Mouse (Mus musculus) layer of hippocampus, adult 9-10 months (tissue): ENCODE measurements around the gene Lrp5.
"Not testable (repeated sequence)": the region's sequence is repeated elsewhere in the genome, so short reads cannot be mapped to it uniquely, and the experiment has no call there.

Source experiments
- DNase-seq: peaks from one replicate; pipeline ENCODE4 v3.0.0; 2022; ENCODE audit warnings: low spot score

The Lrp5 gene

DNA sequence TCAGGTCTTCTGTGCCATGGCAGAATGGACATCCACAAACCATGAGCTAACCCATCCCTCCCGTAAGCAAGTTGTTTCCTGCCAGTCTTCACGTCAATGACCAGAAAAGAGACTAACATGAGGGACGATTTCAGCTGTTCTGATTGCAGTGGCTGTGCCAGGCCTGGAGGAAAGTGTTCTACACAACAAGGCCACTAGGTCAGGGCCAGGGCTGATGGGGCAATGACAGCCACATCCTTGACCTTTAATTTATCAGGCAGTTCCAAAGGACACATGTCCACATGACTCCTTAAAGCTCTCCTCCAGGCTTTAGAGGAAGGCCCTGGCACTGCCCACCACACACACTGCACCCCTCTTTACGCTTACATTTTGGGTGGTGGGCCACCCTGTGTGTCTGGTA lies 9.1 kb upstream of the Lrp5 start:
- DNase-seq, result no peak

DNA sequence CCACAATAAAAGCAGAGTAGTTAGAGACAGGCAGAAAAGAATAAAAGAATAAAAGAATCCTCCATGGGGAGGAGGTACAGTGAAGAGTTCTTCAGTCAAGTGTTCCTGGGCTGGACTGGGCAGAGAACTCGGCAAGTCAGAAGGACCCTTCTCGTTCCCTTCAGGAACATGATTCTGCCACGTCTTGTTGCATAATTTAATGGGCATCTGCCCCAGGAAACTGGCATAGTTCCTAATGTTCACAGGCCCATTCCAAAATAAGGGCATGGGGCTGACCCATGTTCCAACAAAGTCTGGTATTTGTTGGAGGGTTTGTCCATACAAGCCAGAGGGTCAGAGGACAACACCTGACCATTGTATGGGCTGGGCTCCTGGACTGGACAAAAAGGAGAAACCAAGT lies 8.6 kb upstream of the Lrp5 start:
- DNase-seq, result no peak

DNA sequence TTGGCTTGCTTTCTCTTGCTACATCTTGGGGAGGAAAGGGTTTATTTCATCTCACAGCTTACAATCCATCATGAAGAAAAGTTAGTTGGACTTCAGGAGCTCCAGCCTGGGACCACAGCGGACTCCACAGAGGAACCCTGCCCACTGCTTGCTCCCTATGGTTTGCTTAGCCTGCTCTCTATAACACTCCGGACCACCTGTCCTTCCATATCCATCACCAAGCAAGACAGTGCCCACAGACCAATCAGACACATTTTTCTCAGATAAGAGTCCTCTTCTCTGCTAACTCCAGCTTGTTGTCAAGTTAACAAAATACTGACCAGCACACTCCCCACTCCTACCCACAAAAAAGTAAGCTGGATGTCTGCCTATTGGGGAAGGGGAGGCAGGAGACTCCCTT lies 8.1 kb upstream of the Lrp5 start:
- no peak for DNase-seq

- DNase-seq, result no peak
Measured at GRCm38 (mm10) chr19:3692414-3693145, 6.2 kb upstream of the Lrp5 start.

GRCm38 (mm10) chr19:3691337-3691736 lies 5.0 kb upstream of the Lrp5 start:
- no peak for DNase-seq

- DNase-seq, result no peak
Measured at GRCm38 (mm10) chr19:3687676-3688171, 1.4 kb upstream of the Lrp5 start.

GRCm38 (mm10) chr19:3685611-3686214 lies 651 bp downstream of the Lrp5 start:
- DNase-seq, result no peak

GRCm38 (mm10) chr19:3684957-3685580 lies 1.3 kb downstream of the Lrp5 start:
- DNase-seq, result no peak

- DNase-seq, result no peak
Measured at GRCm38 (mm10) chr19:3684414-3684813, 1.9 kb downstream of the Lrp5 start.

- no peak for DNase-seq
Measured at GRCm38 (mm10) chr19:3681310-3681934, 4.9 kb downstream of the Lrp5 start.

DNA sequence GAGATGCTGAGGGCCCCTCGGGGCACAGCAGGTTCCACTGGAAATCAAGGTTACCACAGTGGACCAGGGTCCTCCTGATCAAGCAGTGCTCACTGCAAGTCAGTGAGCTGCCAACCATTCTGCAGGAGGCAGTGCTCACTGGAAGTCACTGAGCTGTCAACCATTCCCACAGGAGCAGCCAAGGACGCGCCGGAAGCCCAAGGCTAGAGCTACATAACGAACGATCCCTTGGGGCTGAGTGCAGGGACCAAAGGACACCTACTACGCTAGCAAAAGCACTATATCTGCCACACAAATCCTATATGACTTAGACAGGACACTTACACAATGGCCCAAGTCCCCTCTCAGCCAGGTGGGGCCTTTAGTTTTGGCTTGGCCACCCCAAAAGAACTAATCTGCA lies 5.6 kb downstream of the Lrp5 start:
- no peak for DNase-seq

GRCm38 (mm10) chr19:3674122-3674855 lies 12.1 kb downstream of the Lrp5 start:
- DNase-seq, result no peak

DNA sequence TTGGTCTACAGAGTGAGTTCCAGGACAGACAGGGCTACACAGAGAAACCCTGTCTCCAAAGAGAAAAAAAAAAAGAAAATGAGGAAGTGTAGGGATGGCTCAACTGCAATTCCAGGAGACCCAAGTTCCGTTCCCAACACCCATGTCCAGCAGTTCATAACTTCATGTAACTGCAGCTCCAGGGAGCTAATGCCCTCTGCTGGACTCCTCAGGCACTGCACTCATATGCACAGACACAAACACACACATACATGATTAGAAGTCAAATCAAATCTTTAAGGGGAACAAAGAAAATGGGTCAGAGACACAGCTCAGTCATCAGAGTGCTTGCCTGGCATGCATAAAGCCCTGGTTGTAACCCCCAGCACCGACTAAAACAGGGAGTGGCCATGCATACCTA lies 13.2 kb downstream of the Lrp5 start:
- no peak for DNase-seq

DNA sequence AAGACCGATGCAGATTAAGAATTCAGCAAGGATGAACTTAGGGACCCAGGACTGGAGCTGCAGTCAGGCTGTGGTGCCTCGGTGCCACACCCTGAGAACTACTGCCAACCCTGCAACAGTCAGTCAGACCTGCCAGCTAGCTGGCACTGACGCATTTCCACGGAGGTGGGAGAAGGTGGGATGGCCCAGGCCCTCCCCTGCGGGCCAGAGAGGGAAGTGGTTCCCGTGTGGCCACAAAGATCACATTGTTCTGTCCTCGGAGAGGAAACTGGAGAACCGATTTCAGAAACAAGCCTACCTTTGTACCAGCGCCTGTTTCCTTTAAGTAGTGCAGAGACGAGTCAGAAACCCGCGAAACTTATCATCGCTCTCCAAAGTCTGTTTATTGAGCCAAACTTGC lies 17.3 kb downstream of the Lrp5 start:
- DNase-seq, result no peak

DNA sequence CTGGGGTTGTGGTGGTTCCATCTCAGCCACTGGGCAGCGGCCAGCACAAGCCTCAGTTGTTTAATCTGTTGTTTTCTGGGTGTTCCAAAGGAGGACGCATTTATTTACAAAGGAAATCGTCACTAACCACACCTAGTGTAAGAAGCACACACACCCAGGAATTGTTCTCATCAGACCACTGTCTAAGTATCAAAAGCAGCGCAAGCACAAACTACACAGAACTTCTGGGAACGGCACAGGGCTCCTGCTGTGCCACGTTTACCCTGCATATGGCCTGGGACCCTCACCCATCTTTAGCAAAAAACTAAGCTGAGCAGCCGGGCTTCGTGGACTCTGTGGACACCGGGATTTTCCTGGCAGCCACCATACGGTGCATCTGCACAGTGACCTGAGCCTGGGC lies 17.8 kb downstream of the Lrp5 start:
- DNase-seq, result no peak

- no peak for DNase-seq
Measured at GRCm38 (mm10) chr19:3667979-3668378, 18.4 kb downstream of the Lrp5 start.

DNA sequence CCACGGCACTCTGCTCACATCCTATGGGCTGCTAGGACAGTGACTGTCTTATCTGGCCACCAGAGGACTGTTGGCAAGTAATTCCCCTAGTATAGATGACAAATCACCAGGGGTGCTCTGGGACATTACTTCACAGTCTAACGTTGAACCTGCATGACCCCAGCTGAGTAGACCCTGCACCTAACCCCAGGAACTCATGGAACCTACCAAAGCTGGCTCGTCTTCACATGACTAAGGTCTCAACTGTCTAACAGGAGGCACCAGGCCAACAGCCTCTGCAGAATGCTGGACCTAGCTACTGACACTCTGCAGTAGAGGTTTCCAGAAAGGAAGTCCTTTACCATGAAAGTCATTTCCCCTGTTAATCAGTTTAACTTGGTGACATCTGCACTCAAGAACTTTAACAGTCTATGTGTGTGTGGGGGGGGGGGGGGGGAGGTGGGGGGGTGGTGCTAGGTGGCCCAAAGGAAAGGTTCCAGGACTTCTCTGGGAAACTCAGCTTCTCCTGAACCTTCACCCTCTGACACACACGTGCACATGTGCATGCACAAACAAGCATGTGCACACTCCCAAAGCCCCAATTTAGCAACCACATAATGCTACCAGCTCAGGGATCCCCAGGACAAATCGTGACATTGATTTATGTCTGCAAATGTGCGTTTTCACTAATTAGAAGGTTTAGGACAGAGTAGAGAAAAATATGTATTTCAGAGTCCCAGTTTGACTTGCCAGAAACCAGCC lies 19.0 kb downstream of the Lrp5 start:
- DNase-seq, result no peak

GRCm38 (mm10) chr19:3666632-3667031 lies 19.7 kb downstream of the Lrp5 start:
- DNase-seq, result no peak

GRCm38 (mm10) chr19:3665510-3665909 lies 20.9 kb downstream of the Lrp5 start:
- no peak for DNase-seq

DNA sequence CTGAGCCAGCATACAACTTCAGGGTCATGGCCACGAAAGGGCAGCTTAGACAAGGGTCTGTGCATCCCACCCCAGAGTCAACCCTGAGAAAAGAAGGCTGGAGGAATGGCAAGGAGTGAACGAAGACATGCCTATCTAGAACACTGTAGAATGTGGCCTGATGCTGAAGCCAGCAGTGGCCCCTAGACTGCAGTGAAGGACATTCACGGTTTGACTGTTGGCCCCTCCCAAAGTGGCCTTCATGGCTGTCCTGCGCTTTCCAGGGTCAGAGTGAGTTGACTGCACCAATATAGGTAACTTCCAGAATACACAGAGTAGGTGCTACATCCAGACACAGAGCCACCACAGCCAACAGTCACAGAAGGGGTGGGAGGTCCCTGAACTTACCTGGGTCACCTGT lies 28.4 kb downstream of the Lrp5 start:
- no peak for DNase-seq

GRCm38 (mm10) chr19:3657065-3657464 lies 29.3 kb downstream of the Lrp5 start:
- not testable (repeated sequence) for DNase-seq
